Mouse (Mus musculus): ENCODE results near the gene Gm11562. TPM values are rescaled to one million over a fixed set of nuclear protein-coding genes. Genes with fewer than 3 reads are reported as not detected.
"Not testable (repeated sequence)": the region's sequence is repeated elsewhere in the genome, so short reads cannot be mapped to it uniquely, and the experiment has no call there.

The Gm11562 gene
- polyA plus RNA-seq, 1 experiment from 2014 or later: not detected

DNA sequence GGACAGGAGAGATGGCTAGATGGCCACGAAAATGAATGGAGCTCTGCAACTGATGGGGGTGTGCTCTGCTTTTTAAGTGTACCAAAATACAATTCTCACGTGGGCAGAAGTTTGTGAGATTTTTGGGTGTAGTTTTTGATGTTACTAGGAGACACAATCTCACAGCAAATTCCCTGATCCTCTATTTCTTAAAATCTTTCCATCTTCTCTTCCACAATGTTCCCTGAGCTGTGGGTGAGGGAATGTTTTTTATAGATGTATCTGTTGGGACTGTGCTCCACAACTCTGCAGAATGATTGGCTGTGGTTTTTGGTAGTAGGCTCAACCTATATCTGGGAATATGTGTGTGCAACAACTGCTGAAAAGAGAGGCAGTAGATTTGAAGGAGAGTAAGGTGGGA lies 13.1 kb upstream of the Gm11562 start:
- no peak for ATAC-seq (ENCODE audit: low FRiP score)
- Histone ChIP-seq H3K9ac (no peak overlapping the region), H3K27me3 (no peaks in the 10 kb centered on the region), H3K9me3 (replicated peaks) (no peaks in the 10 kb centered on the region), H3K36me3 (no peaks in the 10 kb centered on the region), H3K4me2 (replicated peaks) (no peak overlapping the region), H3K4me1 (no peaks in the 10 kb centered on the region), H3K27ac (no peak overlapping the region), H3K4me3 (no peak overlapping the region)
- 76% methylated on average over 2 of the region's 2 CpGs for WGBS

DNA sequence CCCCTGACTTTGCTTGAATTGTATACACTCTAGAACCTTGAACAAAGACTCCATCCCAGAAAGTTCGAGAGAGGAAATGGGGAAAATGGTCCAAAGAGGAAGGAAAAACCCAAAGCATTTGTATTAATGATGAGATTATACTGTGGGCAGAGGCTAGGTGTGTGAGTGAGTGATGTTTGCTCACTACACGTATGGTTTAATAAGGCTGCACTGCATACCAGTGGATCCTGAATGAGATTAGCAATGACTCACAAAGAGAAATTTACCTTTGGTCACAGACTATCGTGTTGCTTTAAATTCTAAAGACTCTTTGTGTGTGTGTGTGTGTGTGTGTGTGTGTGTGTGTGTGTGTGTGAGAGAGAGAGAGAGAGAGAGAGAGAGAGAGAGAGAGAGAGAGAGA lies 10.7 kb upstream of the Gm11562 start:
- Histone ChIP-seq H3K4me3 (no peak overlapping the region), H3K9ac (no peak overlapping the region), H3K36me3 (no peaks in the 10 kb centered on the region), H3K4me2 (replicated peaks) (no peak overlapping the region), H3K9me3 (replicated peaks) (no peaks in the 10 kb centered on the region), H3K27me3 (no peaks in the 10 kb centered on the region; the same call in 1 of the 2 replicates), H3K4me1 (no peaks in the 10 kb centered on the region), H3K27ac (no peak overlapping the region)
- WGBS: 85% methylated on average over 3 of the region's 3 CpGs
- no peak for ATAC-seq (ENCODE audit: low FRiP score)

DNA sequence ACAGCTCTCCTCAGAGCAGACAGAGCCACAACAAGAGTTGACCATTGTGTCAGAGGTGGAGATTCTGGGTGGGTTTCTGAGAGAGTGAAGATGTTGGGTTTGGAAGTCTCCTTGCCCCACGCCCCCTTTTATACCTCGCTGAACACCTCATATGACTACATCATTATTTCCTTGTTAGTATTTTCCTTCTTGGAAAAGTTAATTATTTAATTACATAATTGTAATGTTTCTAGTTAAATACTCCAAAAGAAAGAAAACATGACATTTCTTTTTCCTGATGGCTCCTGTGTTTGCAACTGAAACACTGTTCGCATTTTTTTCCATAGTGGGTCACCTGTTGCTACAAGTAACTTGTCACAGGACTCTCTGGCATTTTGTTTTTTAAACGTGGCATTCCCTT lies 7.9 kb upstream of the Gm11562 start, which contains the start of gene Krtap4-1:
Gene Krtap4-1, minus strand, starts transcription at position 101 of the 400 bp plus-strand sequence.
- H3K4me1 ChIP-seq: no peaks in the 10 kb centered on the region
- 85% methylated on average over 4 of the region's 4 CpGs for WGBS
- no peaks in the 10 kb centered on the region for H3K9me3 ChIP-seq (replicated peaks)
- ATAC-seq (ENCODE audit: low FRiP score): no peak
- no peak within 1 kb of the TSS for H3K27ac ChIP-seq
- no peaks in the 10 kb centered on the region for H3K36me3 ChIP-seq
- no peaks in the 10 kb centered on the region; the same call in 1 of the 2 replicates for H3K27me3 ChIP-seq
- H3K9ac ChIP-seq: no peak within 1 kb of the TSS
- no peak within 1 kb of the TSS for H3K4me2 ChIP-seq (replicated peaks)
- no peak within 1 kb of the TSS for H3K4me3 ChIP-seq

DNA sequence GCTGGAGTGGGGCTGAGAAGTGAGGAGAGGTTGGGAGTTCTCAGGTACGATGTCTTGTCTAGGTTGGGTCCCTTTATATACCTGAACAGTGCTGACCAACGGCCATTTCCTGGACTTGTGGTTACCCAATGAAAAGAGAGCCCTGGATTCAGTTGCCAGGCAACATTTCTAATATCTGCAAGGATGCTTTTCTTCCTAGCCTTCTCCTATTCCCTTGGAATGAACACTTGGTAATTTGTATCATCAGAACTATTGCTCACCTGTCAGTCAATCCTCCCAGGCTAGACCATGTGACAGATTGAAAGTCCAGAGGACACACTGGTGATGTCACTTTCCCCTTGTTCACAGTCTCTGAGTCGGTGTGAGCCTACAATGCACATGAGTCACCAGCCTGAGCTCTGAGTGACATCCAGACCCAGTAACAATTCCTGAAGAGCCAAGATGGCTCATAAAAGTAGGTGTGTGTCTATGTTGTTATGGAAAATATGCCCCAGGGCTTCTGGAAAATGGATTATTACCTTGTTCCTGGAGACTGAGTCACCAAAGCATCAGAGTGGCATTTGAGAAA lies 5.4 kb downstream of the Gm11562 start, which contains the start of gene Krtap2-4:
Gene Krtap2-4, minus strand, starts transcription at position 51 of the 568 bp plus-strand sequence.
- Histone ChIP-seq H3K9ac (no peak within 1 kb of the TSS), H3K9me3 (replicated peaks) (no peaks in the 10 kb centered on the region), H3K36me3 (no peaks in the 10 kb centered on the region), H3K4me1 (no peaks in the 10 kb centered on the region), H3K4me2 (replicated peaks) (no peak within 1 kb of the TSS), H3K27ac (no peak within 1 kb of the TSS), H3K4me3 (no peak within 1 kb of the TSS), H3K27me3 (no peaks in the 10 kb centered on the region)
- ATAC-seq (ENCODE audit: low FRiP score): no peak
- 80% methylated on average over 3 of the region's 3 CpGs for WGBS

DNA sequence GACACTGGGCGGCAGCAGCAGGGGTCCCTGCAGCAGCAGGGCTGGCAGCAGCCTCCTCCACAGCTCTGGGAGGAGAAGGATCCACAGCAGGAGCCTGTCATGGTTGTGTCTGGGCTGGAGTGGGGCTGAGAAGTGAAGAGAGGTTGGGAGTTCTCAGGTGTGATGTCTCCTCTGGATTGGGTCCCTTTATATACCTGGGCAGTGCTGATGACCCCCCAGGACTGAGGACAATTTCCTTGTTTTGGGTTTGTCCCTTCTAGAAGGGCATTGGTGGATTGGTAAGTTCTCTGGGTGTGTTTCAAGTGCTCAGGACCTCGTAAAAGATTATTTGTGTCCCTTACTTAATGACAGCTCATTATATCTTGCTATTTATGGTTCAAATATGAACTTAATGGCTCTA lies 10.1 kb downstream of the Gm11562 start, which contains the start of gene Gm11937:
Gene Gm11937, minus strand, starts transcription at position 101 of the 400 bp plus-strand sequence.
- ATAC-seq (ENCODE audit: low FRiP score); H3K27me3 ChIP-seq; H3K36me3 ChIP-seq; H3K4me1 ChIP-seq; H3K4me3 ChIP-seq; H3K9ac ChIP-seq; H3K4me2 ChIP-seq (replicated peaks); H3K9me3 ChIP-seq (replicated peaks); H3K27ac ChIP-seq: not testable (repeated sequence)
- WGBS: 84% methylated on average over 1 of the region's 2 CpGs

DNA sequence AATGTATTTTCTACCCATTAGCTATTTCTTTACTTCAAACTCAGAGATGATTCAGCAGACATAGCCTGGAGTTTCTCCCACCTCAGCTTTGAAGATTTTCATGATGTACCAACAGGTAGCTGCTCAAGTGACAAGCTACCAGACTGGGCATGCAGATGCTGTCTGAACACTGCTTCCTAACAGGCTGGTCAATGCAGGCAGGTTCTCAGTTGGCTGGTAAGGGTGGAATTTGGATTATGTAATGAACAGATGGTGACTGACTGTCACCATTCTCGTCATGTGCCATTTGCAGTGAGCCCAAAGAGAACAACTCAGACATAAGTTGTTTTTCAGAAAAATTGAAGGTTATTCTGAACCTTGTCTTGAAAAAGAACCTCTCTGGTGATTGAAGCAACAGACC lies 11.1 kb downstream of the Gm11562 start:
- H3K27ac ChIP-seq: no peak overlapping the region
- H3K27me3 ChIP-seq: no peaks in the 10 kb centered on the region
- 62% methylated on average over 1 of the region's 1 CpGs for whole genome bisulfite sequencing
- H3K4me3 ChIP-seq: no peak overlapping the region
- H3K9me3 ChIP-seq (replicated peaks): no peaks in the 10 kb centered on the region
- H3K36me3 ChIP-seq: no peaks in the 10 kb centered on the region
- no peaks in the 10 kb centered on the region for H3K4me1 ChIP-seq
- no peak for ATAC-seq (ENCODE audit: low FRiP score)
- H3K4me2 ChIP-seq (replicated peaks): no peak overlapping the region
- no peak overlapping the region for H3K9ac ChIP-seq

DNA sequence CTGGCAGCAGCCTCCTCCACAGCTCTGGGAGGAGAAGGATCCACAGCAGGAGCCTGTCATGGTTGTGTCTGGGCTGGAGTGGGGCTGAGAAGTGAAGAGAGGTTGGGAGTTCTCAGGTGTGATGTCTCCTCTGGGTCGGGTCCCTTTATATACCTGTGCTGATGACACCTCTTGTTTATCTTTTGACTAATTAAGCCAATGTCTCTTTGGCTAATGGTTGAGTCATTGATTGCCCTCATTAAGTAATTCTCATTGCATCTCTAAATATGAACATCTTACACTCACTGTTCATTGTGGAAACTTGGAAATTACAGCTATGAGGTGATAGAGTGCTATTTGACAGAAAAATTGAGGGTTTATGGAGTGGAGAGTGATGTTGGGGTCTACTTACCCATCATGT lies 17.0 kb downstream of the Gm11562 start, which contains the start of gene Gm11938:
Gene Gm11938, minus strand, starts transcription at position 101 of the 400 bp plus-strand sequence.
- H3K27me3 ChIP-seq; H3K27ac ChIP-seq; H3K4me3 ChIP-seq; H3K36me3 ChIP-seq; H3K9ac ChIP-seq; H3K9me3 ChIP-seq (replicated peaks); H3K4me1 ChIP-seq; ATAC-seq (ENCODE audit: low FRiP score); H3K4me2 ChIP-seq (replicated peaks): not testable (repeated sequence)
- 73% methylated on average over 1 of the region's 1 CpGs for WGBS

DNA sequence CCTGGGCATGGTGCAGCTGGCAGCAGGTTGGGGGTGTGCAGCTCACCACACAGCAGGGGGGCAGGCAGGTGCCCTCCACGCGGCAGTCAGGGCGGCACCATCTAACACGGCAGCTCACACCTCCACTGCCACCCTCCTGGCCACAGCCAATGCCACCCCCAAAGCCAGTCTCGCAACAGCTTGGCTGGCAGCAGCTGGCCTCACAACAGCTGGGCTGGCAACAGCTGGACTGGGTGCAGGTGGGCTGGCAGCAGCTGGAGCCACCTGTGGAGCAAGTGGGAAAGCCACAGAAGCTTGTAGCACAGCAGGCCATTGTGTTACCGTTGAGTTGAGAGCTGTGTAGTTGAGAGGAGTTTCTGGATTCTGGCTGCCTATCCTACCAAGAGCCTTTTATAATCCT lies 22.5 kb downstream of the Gm11562 start, which contains the start of gene Krtap9-3:
Gene Krtap9-3, minus strand, starts transcription at position 364 of the 400 bp plus-strand sequence.
- WGBS: 78% methylated on average over 6 of the region's 6 CpGs
- H3K4me2 ChIP-seq (replicated peaks); H3K4me1 ChIP-seq; H3K36me3 ChIP-seq; H3K27me3 ChIP-seq; H3K9me3 ChIP-seq (replicated peaks); H3K4me3 ChIP-seq; ATAC-seq (ENCODE audit: low FRiP score); H3K27ac ChIP-seq; H3K9ac ChIP-seq: not testable (repeated sequence)

DNA sequence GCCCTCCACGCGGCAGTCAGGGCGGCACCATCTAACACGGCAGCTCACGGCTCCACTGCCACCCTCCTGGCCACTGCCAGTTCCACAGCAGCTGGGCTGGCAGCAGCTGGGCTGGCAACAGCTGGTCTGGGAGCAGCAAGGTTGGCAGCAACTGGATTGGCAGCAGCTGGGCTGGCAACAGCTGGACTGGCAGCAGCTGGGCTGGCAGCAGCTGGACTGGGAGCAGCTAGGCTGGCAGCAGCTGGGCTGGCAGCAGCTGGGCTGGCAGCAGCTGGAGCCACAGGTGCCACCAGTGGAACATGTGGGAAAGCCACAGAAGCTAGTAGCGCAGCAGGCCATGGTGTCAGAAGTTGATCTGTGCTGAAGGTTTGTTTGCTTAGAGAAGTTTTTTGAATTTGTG lies 29.3 kb downstream of the Gm11562 start, which contains the start of gene Krtap1-3:
Gene Krtap1-3, minus strand, starts transcription at position 359 of the 400 bp plus-strand sequence.
- no peaks in the 10 kb centered on the region for H3K9me3 ChIP-seq (replicated peaks)
- H3K4me2 ChIP-seq (replicated peaks): no peak within 1 kb of the TSS
- no peaks in the 10 kb centered on the region for H3K36me3 ChIP-seq
- no peaks in the 10 kb centered on the region for H3K4me1 ChIP-seq
- no peak within 1 kb of the TSS for H3K9ac ChIP-seq
- H3K27ac ChIP-seq: no peak within 1 kb of the TSS
- no peak within 1 kb of the TSS for H3K4me3 ChIP-seq
- no peak for ATAC-seq (ENCODE audit: low FRiP score)
- WGBS: 87% methylated on average over 6 of the region's 6 CpGs
- H3K27me3 ChIP-seq: no peaks in the 10 kb centered on the region

DNA sequence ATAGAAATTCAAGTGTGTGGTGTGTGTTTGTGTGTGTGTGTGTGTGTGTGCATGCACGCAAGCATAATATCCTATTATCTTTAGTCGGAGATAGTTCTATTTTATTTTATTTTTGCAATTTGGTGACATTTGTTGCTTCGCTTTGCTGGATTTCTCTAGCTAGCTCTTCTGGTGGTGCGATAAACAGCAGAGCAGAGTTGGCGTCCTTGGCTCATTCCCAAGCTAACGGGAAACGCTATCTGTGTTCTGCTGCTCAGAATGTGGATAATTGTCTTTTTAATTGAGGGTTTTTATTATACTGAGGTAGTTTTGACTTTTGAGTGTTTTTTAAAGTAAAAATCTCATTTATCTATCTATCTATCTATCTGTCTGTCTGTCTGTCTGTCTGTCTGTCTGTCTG lies 35.1 kb downstream of the Gm11562 start:
- no peaks in the 10 kb centered on the region for H3K4me1 ChIP-seq
- H3K36me3 ChIP-seq: no peaks in the 10 kb centered on the region
- H3K4me2 ChIP-seq (replicated peaks): no peak overlapping the region
- ATAC-seq (ENCODE audit: low FRiP score): no peak
- WGBS: 95% methylated on average over 7 of the region's 7 CpGs
- H3K9ac ChIP-seq: no peak overlapping the region
- no peak overlapping the region for H3K27ac ChIP-seq
- no peaks in the 10 kb centered on the region for H3K9me3 ChIP-seq (replicated peaks)
- H3K27me3 ChIP-seq: no peaks in the 10 kb centered on the region
- H3K4me3 ChIP-seq: no peak overlapping the region

DNA sequence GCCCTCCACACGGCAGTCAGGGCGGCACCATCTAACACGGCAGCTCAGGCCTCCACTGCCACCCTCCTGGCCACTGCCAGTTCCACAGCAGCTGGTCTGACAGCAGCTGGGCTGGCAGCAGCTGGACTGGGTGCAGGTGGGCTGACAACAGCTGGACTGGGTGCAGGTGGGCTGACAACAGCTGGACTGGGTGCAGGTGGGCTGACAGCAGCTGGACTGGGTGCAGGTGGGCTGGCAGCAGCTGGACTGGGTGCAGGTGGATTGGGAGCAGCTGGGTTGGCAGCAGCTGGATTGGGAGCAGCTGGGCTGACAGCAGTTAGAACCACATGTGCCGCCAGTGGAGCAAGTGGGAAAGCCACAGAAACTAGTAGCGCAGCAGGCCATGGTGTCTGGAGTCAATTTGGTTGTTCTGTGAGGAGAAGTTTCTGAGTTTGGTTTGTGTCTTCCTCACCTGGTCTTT lies 37.0 kb downstream of the Gm11562 start, which contains the start of gene Krtap1-4:
Gene Krtap1-4, minus strand, starts transcription at position 410 of the 460 bp plus-strand sequence.
- H3K4me3 ChIP-seq: no peak within 1 kb of the TSS
- ATAC-seq (ENCODE audit: low FRiP score): no peak
- no peak within 1 kb of the TSS for H3K27ac ChIP-seq
- no peak within 1 kb of the TSS for H3K4me2 ChIP-seq (replicated peaks)
- H3K4me1 ChIP-seq: no peaks in the 10 kb centered on the region
- 62% methylated on average over 5 of the region's 5 CpGs for WGBS
- H3K27me3 ChIP-seq: no peaks in the 10 kb centered on the region
- H3K36me3 ChIP-seq: no peaks in the 10 kb centered on the region
- H3K9ac ChIP-seq: no peak within 1 kb of the TSS
- no peaks in the 10 kb centered on the region for H3K9me3 ChIP-seq (replicated peaks)

DNA sequence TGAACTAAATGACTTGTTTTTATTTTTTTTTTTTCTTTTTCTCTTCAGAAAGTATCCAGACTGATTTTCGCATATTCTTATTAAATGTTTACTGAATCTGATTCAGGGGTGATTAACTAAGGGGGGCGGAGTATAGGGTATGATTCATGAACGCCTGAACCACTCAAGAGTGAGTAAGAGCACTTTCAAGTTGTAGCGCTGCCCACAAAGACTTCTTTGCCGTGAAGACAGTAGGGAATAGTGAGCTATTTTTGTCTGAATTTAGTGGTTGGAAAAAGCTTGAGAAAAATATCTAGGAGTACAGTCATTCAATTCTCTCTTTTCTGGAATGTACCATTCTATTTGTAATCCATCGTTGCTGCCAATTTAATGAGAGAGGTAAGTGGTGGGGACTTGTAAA lies 38.7 kb downstream of the Gm11562 start:
- no peak for ATAC-seq (ENCODE audit: low FRiP score)
- H3K4me1 ChIP-seq: no peaks in the 10 kb centered on the region
- no peak overlapping the region for H3K4me2 ChIP-seq (replicated peaks)
- H3K4me3 ChIP-seq: no peak overlapping the region
- no peaks in the 10 kb centered on the region for H3K9me3 ChIP-seq (replicated peaks)
- H3K36me3 ChIP-seq: no peaks in the 10 kb centered on the region
- WGBS: 90% methylated on average over 6 of the region's 6 CpGs
- no peak overlapping the region for H3K27ac ChIP-seq
- H3K9ac ChIP-seq: no peak overlapping the region
- no peaks in the 10 kb centered on the region for H3K27me3 ChIP-seq

DNA sequence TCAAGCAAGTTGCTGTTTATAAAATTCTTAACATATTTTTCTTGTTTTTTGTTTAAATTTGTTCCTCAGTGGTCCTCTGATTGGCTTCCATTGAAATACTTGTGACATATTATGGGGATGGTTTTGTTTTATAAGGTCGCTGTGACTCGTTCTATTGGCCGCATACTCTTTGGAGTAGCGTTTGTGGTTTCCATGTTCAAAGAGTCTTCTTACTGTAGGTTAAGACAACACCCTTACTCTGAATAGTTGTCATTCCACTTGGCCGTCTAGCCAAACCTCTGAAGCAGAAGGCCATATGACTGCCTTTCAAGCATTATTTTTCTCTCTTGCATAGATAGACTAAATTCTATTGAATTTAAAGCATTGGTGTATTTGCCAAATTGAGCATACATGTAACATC lies 39.2 kb downstream of the Gm11562 start:
- WGBS: 95% methylated on average over 5 of the region's 5 CpGs
- Histone ChIP-seq H3K4me1 (no peaks in the 10 kb centered on the region), H3K9ac (no peak overlapping the region), H3K27me3 (no peaks in the 10 kb centered on the region), H3K4me2 (replicated peaks) (no peak overlapping the region), H3K36me3 (no peaks in the 10 kb centered on the region), H3K4me3 (no peak overlapping the region), H3K27ac (no peak overlapping the region), H3K9me3 (replicated peaks) (no peaks in the 10 kb centered on the region)
- no peak for ATAC-seq (ENCODE audit: low FRiP score)
